ENCODE assay signal across 8 mouse cellular contexts in genomic region chr4:156342569-156343325, GRCm38 (mm10). TPM values are rescaled to one million over a fixed set of nuclear protein-coding genes. Genes with fewer than 3 reads are reported as not detected.
A peak's percentile ranks its signal among the peaks of the same experiment; 100 is the strongest.
DNase-seq lines count a peak whose midpoint lies in the region; ATAC-seq and TF ChIP-seq lines count a peak whose summit lies in the region.

No protein-coding gene starts in this region.

- no peak overlapping the region for H3K4me3 ChIP-seq in hindbrain, embryonic 13.5 days
- no peak overlapping the region for H3K4me3 ChIP-seq in midbrain, embryonic 10.5 days

- H3K4me2 ChIP-seq in hindbrain, embryonic 13.5 days, result no peak overlapping the region

- no peaks in the 10 kb centered on the region for H3K36me3 ChIP-seq in hindbrain, embryonic 13.5 days
- no peaks in the 10 kb centered on the region for H3K36me3 ChIP-seq in midbrain, embryonic 10.5 days

- ATAC-seq in hindbrain, embryonic 13.5 days (ENCODE audit: low FRiP score), result peak; percentile 85

- no peak overlapping the region for H3K9ac ChIP-seq in hindbrain, embryonic 13.5 days

- no peaks in the 10 kb centered on the region for H3K4me1 ChIP-seq in hindbrain, embryonic 13.5 days (replicated peaks)
- H3K4me1 ChIP-seq in midbrain, embryonic 10.5 days, result no peaks in the 10 kb centered on the region

- TF ChIP-seq POLR2A in brain, embryonic 14.5 days (IDR thresholded peaks at IDR 0.05; ENCODE audit: borderline replicate concordance, extremely low read depth, insufficient read depth, insufficient read length, poor library complexity, severe bottlenecking), result no peak

- TF ChIP-seq CTCF in brain, embryonic 14.5 days (IDR thresholded peaks at IDR 0.05; ENCODE audit: borderline replicate concordance, extremely low read depth, insufficient read depth, insufficient read length), result no peak

- 71% methylated on average over 2 of the region's 2 CpGs for WGBS in hindbrain, embryonic 13.5 days
- 80% methylated on average over 2 of the region's 2 CpGs for WGBS in midbrain, embryonic 10.5 days

- peaks cover 31% of the 10 kb centered on the region for H3K9me3 ChIP-seq in hindbrain, embryonic 13.5 days
- H3K9me3 ChIP-seq in midbrain, embryonic 10.5 days (replicated peaks), result peaks cover 40% of the 10 kb centered on the region

- no peak overlapping the region for H3K27ac ChIP-seq in hindbrain, embryonic 13.5 days
- no peak overlapping the region for H3K27ac ChIP-seq in midbrain, embryonic 10.5 days (replicated peaks)

- peak; percentile 81 for DNase-seq in CD4-positive helper T cell, adult 2 months (ENCODE audit: low read depth, low spot score)
- DNase-seq in brain, embryonic 14.5 days (ENCODE audit: low read depth), result peak; percentile 45
- peak; percentile 45 for DNase-seq in midbrain, embryonic 10.5 days (ENCODE audit: low spot score)
- no peak for DNase-seq in adrenal gland, postnatal 36 days
- no peak for DNase-seq in cerebellum, adult 9-10 months
- DNase-seq in layer of hippocampus, postnatal 10 days (ENCODE audit: low spot score in 2 of 2), result no peak
- DNase-seq in testis, postnatal 14 days (ENCODE audit: low spot score), result no peak

- H3K27me3 ChIP-seq in hindbrain, embryonic 13.5 days, result no peaks in the 10 kb centered on the region
- no peaks in the 10 kb centered on the region for H3K27me3 ChIP-seq in midbrain, embryonic 10.5 days (ENCODE audit: low read depth, poor library complexity, severe bottlenecking)

RNA-seq across cellular contexts. Expression of gene Vmn2r-ps159, which starts 11.8 kb away (rescaled TPM):
- polyA plus RNA-seq in brain, embryonic 14.5 days (2012; rRNA removed), result not detected in 2 replicates
- not detected in 2 replicates for polyA plus RNA-seq in hindbrain, embryonic 13.5 days (2015; fragmentation: Nextera tagmentation; extraction: Ambion mirVana)
- polyA plus RNA-seq in midbrain, embryonic 10.5 days (2016; fragmentation: Nextera tagmentation; extraction: Ambion mirVana), result not detected in 2 replicates
- not detected for total RNA-seq in adrenal gland, postnatal 36 days (2021)
- total RNA-seq in layer of hippocampus, postnatal 10 days (2021), result not detected

Comparison
In these comparisons a context has a peak if more than half of its experiments do, and no peak if none do; other contexts are left out.
1. DNase-seq: peak in CD4-positive helper T cell, adult 2 months (single experiment), brain, embryonic 14.5 days (single experiment) and midbrain, embryonic 10.5 days (single experiment); none in adrenal gland, postnatal 36 days (0 of 2), cerebellum, adult 9-10 months (single experiment), layer of hippocampus, postnatal 10 days (0 of 2) and testis, postnatal 14 days (single experiment).